Mouse (Mus musculus) lung, embryonic 15.5 days (tissue): ENCODE measurements around the gene Gpc5. TPM values are rescaled to one million over a fixed set of nuclear protein-coding genes. Genes with fewer than 3 reads are reported as not detected.

Experiments used
- ATAC-seq: fragments of 200-750 bp; cut with Nextera tagmentation; 2 replicates; pipeline ENCODE4 v1.8.0; 2017; ENCODE audit warnings: moderate number of reproducible peaks, borderline replicate concordance; ENCODE audit not compliant: low FRiP score, low TSS enrichment; ENCODE audit errors: extremely low read depth
- H3K27ac ChIP-seq: fragments of 300-500 bp; sonication (generic); 2 replicates; pipeline ENCODE4 v1.5.1; 2015; ENCODE audit warnings: moderate library complexity, mild to moderate bottlenecking, inconsistent platforms
- H3K27me3 ChIP-seq: fragments of 300-500 bp; sonication (generic); 2 replicates; pipeline ENCODE4 v1.6.1; 2015; ENCODE audit warnings: inconsistent platforms
- H3K36me3 ChIP-seq: fragments of 300-500 bp; sonication (generic); 2 replicates; pipeline ENCODE4 v1.6.1; 2015; ENCODE audit warnings: inconsistent platforms
- H3K4me1 ChIP-seq: fragments of 300-500 bp; sonication (generic); 2 replicates; pipeline ENCODE4 v1.6.1; 2015; ENCODE audit warnings: inconsistent platforms
- H3K4me2 ChIP-seq: fragments of 300-500 bp; sonication (generic); 2 replicates; pipeline ENCODE4 v1.6.1; 2015; ENCODE audit warnings: inconsistent platforms, mild to moderate bottlenecking, moderate library complexity
- H3K4me3 ChIP-seq: fragments of 300-500 bp; sonication (generic); 2 replicates; pipeline ENCODE4 v1.5.1; 2015; ENCODE audit warnings: mild to moderate bottlenecking, inconsistent platforms
- H3K9ac ChIP-seq: fragments of 300-500 bp; sonication (generic); 2 replicates; pipeline ENCODE4 v1.6.1; 2015; ENCODE audit warnings: inconsistent platforms
- H3K9me3 ChIP-seq: fragments of 300-500 bp; sonication (generic); 2 replicates; pipeline ENCODE4 v1.6.1; 2016; ENCODE audit warnings: inconsistent platforms
- WGBS: fragments of 180-500 bp; shearing (Covaris S2); methylation state at CpG from one replicate; pipeline ENCODE4 v1.1.7; 2015; 5-methylcytosine and 5-hydroxymethylcytosine counted together
- polyA plus RNA-seq: library from polyadenylated mRNA; unstranded; fragments of >200 nt; fragmentation: Nextera tagmentation; extraction: Ambion mirVana; gene quantifications from 2 replicates; pipeline ENCODE4 v1.2.1, GENCODE M21; 2015

The Gpc5 gene
- polyA plus RNA-seq, 1 experiment from 2014 or later: 0.12 TPM

- Histone ChIP-seq H3K9ac (no peak overlapping the region), H3K4me3 (no peak overlapping the region), H3K27ac (no peak overlapping the region), H3K9me3 (no peaks in the 10 kb centered on the region), H3K4me2 (no peak overlapping the region), H3K27me3 (no peaks in the 10 kb centered on the region), H3K4me1 (no peaks in the 10 kb centered on the region), H3K36me3 (no peaks in the 10 kb centered on the region)
- no peak for ATAC-seq
- WGBS: 6% methylated on average over 1 of the region's 1 CpGs
These were observed 727.0 kb downstream of the Gpc5 start for GRCm38 (mm10) chr14:115819021-115819420.

- H3K4me2 ChIP-seq: no peak overlapping the region
- no peak overlapping the region for H3K9ac ChIP-seq
- H3K27me3 ChIP-seq: no peaks in the 10 kb centered on the region
- H3K4me1 ChIP-seq: no peaks in the 10 kb centered on the region
- WGBS: 87% methylated on average over 7 of the region's 7 CpGs
- no peak overlapping the region for H3K27ac ChIP-seq
- H3K36me3 ChIP-seq: no peaks in the 10 kb centered on the region
- no peaks in the 10 kb centered on the region for H3K9me3 ChIP-seq
- no peak for ATAC-seq
- no peak overlapping the region for H3K4me3 ChIP-seq
These were observed 729.6 kb downstream of the Gpc5 start for GRCm38 (mm10) chr14:115821657-115822056.

- Histone ChIP-seq H3K4me2 (no peak overlapping the region), H3K4me3 (no peak overlapping the region), H3K36me3 (no peaks in the 10 kb centered on the region), H3K9ac (no peak overlapping the region), H3K4me1 (no peaks in the 10 kb centered on the region), H3K27ac (no peak overlapping the region), H3K9me3 (no peaks in the 10 kb centered on the region), H3K27me3 (no peaks in the 10 kb centered on the region)
- 65% methylated on average over 5 of the region's 5 CpGs for WGBS
- no peak for ATAC-seq
These were observed 738.5 kb downstream of the Gpc5 start for GRCm38 (mm10) chr14:115830485-115830884.

- WGBS: 1% methylated on average over 7 of the region's 7 CpGs
- no peak for ATAC-seq
- H3K4me1 ChIP-seq: no peaks in the 10 kb centered on the region
These were observed 739.3 kb downstream of the Gpc5 start for GRCm38 (mm10) chr14:115831219-115831755.

GRCm38 (mm10) chr14:115831854-115832625, 740.0 kb downstream of the Gpc5 start:
- H3K4me1 ChIP-seq: no peaks in the 10 kb centered on the region
- H3K27me3 ChIP-seq: no peaks in the 10 kb centered on the region
- H3K4me2 ChIP-seq: no peak overlapping the region
- WGBS: 62% methylated on average over 10 of the region's 10 CpGs
- no peaks in the 10 kb centered on the region for H3K36me3 ChIP-seq
- no peak overlapping the region for H3K9ac ChIP-seq
- ATAC-seq: no peak
- no peak overlapping the region for H3K27ac ChIP-seq
- no peaks in the 10 kb centered on the region for H3K9me3 ChIP-seq
- no peak overlapping the region for H3K4me3 ChIP-seq

More at GRCm38 (mm10) chr14:115831219-115831755, 739.3 kb downstream of the Gpc5 start:
- H3K27ac ChIP-seq: no peak overlapping the region
- H3K9ac ChIP-seq: no peak overlapping the region
- H3K27me3 ChIP-seq: no peaks in the 10 kb centered on the region
- H3K4me2 ChIP-seq: no peak overlapping the region
- no peaks in the 10 kb centered on the region for H3K36me3 ChIP-seq
- H3K9me3 ChIP-seq: no peaks in the 10 kb centered on the region
- no peak overlapping the region for H3K4me3 ChIP-seq

- WGBS: 49% methylated on average over 2 of the region's 2 CpGs
These were observed 751.8 kb downstream of the Gpc5 start for GRCm38 (mm10) chr14:115843783-115844182.

GRCm38 (mm10) chr14:115844773-115845427, 752.9 kb downstream of the Gpc5 start:
- Histone ChIP-seq H3K4me1 (no peaks in the 10 kb centered on the region), H3K4me2 (no peak overlapping the region), H3K27ac (no peak overlapping the region), H3K4me3 (no peak overlapping the region), H3K9ac (no peak overlapping the region), H3K9me3 (no peaks in the 10 kb centered on the region), H3K36me3 (no peaks in the 10 kb centered on the region), H3K27me3 (no peaks in the 10 kb centered on the region)
- 93% methylated on average over 1 of the region's 1 CpGs for WGBS
- no peak for ATAC-seq

More at GRCm38 (mm10) chr14:115843783-115844182, 751.8 kb downstream of the Gpc5 start:
- H3K4me3 ChIP-seq: no peak overlapping the region
- H3K36me3 ChIP-seq: no peaks in the 10 kb centered on the region
- H3K9me3 ChIP-seq: no peaks in the 10 kb centered on the region
- H3K27me3 ChIP-seq: no peaks in the 10 kb centered on the region
- no peak for ATAC-seq
- no peak overlapping the region for H3K4me2 ChIP-seq
- no peaks in the 10 kb centered on the region for H3K4me1 ChIP-seq
- H3K27ac ChIP-seq: no peak overlapping the region
- no peak overlapping the region for H3K9ac ChIP-seq

- H3K36me3 ChIP-seq: no peaks in the 10 kb centered on the region
- WGBS: 73% methylated on average over 3 of the region's 3 CpGs
- ATAC-seq: no peak
These were observed 777.1 kb downstream of the Gpc5 start for GRCm38 (mm10) chr14:115869127-115869526.

GRCm38 (mm10) chr14:115976062-115976461, 884.0 kb downstream of the Gpc5 start:
- no peak overlapping the region for H3K9ac ChIP-seq
- no peak overlapping the region for H3K27ac ChIP-seq
- no peaks in the 10 kb centered on the region for H3K4me1 ChIP-seq
- H3K4me2 ChIP-seq: no peak overlapping the region
- H3K4me3 ChIP-seq: no peak overlapping the region
- ATAC-seq: no peak
- WGBS: 56% methylated on average over 1 of the region's 1 CpGs
- H3K27me3 ChIP-seq: no peaks in the 10 kb centered on the region
- H3K36me3 ChIP-seq: no peaks in the 10 kb centered on the region
- H3K9me3 ChIP-seq: no peaks in the 10 kb centered on the region

More at GRCm38 (mm10) chr14:115869127-115869526, 777.1 kb downstream of the Gpc5 start:
- no peak overlapping the region for H3K4me3 ChIP-seq
- H3K4me1 ChIP-seq: no peaks in the 10 kb centered on the region
- H3K27ac ChIP-seq: no peak overlapping the region
- no peak overlapping the region for H3K9ac ChIP-seq
- no peaks in the 10 kb centered on the region for H3K27me3 ChIP-seq
- H3K9me3 ChIP-seq: no peaks in the 10 kb centered on the region
- no peak overlapping the region for H3K4me2 ChIP-seq

- no peak overlapping the region for H3K27ac ChIP-seq
- ATAC-seq: no peak
- 28% methylated on average over 2 of the region's 2 CpGs for WGBS
These were observed 887.2 kb downstream of the Gpc5 start for GRCm38 (mm10) chr14:115979233-115979632.

GRCm38 (mm10) chr14:115990764-115991163, 898.7 kb downstream of the Gpc5 start:
- Histone ChIP-seq H3K9me3 (no peaks in the 10 kb centered on the region), H3K4me3 (no peak overlapping the region), H3K9ac (no peak overlapping the region), H3K4me1 (no peaks in the 10 kb centered on the region), H3K36me3 (no peaks in the 10 kb centered on the region), H3K27me3 (no peaks in the 10 kb centered on the region), H3K27ac (no peak overlapping the region), H3K4me2 (no peak overlapping the region)
- WGBS: 28% methylated on average over 2 of the region's 2 CpGs
- no peak for ATAC-seq

More at GRCm38 (mm10) chr14:115979233-115979632, 887.2 kb downstream of the Gpc5 start:
- no peaks in the 10 kb centered on the region for H3K36me3 ChIP-seq
- H3K4me1 ChIP-seq: no peaks in the 10 kb centered on the region
- no peak overlapping the region for H3K4me2 ChIP-seq
- H3K4me3 ChIP-seq: no peak overlapping the region
- no peaks in the 10 kb centered on the region for H3K27me3 ChIP-seq
- no peak overlapping the region for H3K9ac ChIP-seq
- H3K9me3 ChIP-seq: no peaks in the 10 kb centered on the region

- Histone ChIP-seq H3K4me3 (no peak overlapping the region), H3K9me3 (no peaks in the 10 kb centered on the region), H3K4me2 (no peak overlapping the region), H3K36me3 (no peaks in the 10 kb centered on the region), H3K9ac (no peak overlapping the region), H3K27ac (no peak overlapping the region), H3K4me1 (no peaks in the 10 kb centered on the region), H3K27me3 (no peaks in the 10 kb centered on the region)
- no peak for ATAC-seq
- WGBS: 46% methylated on average over 5 of the region's 5 CpGs
These were observed 901.6 kb downstream of the Gpc5 start for GRCm38 (mm10) chr14:115993520-115994106.
